Mouse (Mus musculus) liver (tissue): ENCODE data around the gene Tbc1d9b.

Experiments
- DNase-seq: peaks from one replicate; pipeline ENCODE4 v3.0.0-alpha.2; 2020; ENCODE audit warnings: mixed read lengths

Tbc1d9b gene

DNA sequence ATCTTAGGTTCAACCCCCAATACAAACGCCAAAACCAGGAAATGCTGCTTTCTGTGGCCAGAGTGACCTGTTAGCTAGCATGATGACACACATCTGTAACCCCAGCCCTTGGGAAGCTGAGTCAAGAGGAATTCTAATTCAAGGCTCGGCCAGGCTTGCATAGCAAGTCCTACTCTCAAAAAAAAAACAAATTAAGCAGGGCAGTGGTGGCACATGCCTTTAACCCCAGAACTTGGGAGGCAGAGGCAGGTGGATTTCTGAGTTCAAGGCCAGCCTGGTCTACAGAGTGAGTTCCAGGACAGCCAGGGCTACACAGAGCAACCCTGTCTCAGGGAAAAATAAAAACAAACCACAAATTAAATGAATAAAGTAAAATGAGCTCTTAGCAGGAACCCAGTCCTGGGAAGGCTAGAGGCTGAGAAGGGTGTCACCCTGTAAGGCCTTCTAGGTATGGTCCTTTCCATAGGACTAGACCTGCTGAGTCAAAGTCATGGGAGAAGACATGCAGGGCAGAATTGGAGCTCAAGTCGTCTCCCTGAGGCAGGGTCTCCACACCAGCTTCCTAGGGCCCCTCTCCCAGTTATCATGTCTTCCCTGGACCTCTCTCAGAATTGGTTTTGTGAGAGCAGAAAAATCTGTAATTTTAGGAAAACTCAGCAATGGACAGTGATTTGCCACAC, 81.0 kb downstream of the Tbc1d9b start:
- no peak for DNase-seq

DNA sequence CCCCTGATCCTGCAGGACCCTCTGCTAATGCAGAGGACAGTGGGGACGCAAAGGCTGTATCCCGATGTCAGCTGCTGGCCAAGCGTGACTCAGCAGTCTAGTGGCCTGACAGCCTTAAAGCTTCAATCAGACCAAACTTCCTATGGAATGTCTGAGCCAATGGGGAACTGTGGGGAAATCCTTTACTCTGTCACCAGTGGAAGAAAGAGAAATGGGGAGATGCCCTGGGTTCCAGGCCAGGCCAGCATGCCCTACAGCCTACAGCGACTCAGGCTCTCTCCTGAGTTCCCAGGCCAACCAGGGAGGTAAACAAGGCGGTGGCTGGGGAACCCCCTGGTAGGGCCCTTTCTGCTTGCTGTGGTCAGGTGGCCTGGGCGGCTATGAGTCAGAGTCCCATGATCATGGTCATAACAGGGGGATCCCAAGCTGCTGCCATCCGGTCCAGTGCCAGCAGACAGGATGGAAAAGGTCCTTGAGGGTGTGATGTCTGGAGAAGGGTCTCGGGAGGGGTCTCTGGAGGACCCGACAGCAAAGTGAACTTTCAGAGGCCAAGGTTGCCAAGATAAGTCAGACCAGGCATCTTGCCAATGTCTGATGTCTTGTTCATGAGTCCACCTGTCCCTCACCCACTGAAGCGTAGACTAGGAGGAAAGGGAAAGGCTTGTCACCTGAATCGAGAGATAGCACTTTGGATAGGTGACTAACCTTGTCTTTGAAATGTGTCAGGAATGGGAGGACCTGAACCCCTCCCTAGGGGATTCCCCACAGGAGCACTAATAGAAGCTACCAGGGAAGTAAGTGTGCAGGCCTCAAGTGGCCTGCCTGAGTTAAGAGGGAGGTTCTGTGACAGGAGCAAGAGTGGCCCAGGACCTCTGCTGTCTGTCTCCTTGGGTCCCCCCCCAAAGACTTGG, 81.9 kb downstream of the Tbc1d9b start:
- peak; percentile 55 for DNase-seq

DNA sequence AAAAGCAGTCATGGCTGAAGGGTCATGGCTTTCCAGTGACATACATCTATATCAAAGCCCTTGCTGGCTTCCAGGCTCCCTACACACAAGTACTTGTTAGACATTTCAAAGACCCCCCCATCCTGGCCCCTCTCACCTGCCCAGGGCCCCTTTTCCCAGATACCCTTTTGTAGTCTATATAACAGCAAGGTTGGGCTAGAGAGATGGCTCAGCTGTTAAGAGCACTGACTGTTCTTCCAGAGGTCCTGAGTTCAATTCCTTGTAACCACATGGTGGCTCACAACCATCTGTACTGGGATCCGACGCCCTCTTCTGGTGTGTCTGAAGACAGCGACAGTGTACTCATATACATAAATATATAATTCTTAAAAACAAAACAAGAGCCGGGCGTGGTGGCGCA, 83.4 kb downstream of the Tbc1d9b start:
- DNase-seq, result no peak

DNA sequence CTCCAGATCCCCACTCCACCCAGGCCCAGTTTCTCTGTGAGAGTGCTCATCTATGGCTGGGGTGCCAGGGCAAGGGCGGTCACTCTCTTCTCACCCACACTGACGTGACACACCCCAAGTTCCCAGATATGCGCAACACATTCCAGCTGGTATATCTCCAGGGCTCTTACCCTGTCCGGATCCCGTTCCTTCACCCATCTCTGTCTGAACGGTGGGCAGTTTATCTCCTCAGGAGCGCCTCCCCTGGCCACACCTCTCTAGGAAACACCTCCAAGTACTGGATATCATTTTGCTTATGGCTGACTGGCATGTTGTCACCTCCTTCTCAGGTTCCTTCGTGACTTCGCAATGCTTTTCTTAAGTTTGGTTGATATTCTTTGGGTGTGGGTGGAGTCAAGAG, 84.4 kb downstream of the Tbc1d9b start:
- peak; percentile 51 for DNase-seq

DNA sequence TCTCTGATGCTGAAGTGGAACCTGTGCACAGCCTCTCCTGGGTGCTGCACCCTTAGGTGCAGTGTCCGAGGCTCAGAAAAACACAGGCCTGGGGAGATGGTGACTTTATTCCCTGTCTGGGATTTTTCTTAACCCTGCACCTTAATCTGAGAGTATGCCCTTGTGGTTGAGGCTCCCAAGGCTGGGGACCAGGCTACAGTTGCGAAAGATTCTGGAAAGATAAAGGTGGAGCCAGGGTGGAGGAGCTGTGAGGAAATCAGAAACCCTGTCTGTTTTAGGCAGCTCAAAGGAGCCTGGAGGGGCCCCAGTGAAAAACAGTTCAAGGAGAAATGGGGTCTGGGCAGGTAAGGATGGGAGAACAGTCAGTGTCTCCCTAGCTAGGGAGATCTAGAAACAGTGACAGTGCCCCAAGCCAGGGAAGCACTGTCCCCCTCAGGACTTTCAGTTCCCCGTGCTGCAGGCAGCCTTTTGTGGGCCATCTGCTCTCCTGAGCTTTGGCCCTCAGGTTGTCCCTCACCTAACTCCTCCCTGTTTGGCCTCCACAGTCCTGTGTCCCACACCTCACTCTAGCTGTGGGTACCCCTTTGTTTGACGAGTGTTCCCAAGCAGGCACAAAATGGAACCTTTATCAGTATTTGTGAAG, 85.6 kb downstream of the Tbc1d9b start:
- DNase-seq, result no peak

DNA sequence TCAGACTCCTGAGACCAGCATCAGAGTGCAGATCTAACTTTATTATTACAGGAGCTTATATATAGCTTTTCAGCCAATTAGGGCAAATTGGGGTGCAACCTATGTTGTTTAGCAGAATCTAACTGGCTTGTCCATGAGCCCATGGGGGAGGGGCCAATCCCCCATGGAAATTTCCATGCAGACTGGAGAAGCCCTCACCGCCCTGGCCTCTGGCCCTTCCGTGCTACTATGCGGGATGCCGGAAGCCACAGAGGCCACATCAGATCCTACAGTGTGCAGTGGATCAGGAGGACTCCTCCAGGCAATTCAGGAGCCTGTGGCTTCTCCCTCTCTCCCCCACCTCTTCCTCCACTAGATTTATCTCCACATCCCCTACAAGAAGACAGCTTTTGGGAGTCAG, 86.6 kb downstream of the Tbc1d9b start:
- DNase-seq, result no peak

DNA sequence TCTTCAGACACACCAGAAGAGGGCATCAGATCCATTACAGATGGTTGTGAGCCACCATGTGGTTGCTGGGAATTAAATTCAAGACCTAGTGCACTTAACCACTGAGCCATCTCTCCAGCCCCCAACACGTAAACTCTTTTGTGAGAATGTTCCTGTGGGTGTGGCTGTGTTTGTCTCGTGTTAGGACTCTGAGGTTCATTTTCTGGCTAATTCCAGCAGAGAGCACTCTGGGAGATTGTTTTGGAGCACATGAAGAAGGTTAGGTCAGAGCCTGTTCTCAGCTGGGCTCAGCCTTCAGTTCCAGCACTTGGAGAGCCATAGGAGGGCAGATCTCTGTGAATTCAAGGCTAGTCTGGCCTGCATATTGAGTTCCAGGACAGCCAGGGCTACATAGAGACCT, 88.6 kb downstream of the Tbc1d9b start:
- no peak for DNase-seq
